15 mouse cellular contexts compared by ENCODE assay signal in genomic region chr4:154640443-154641295, GRCm38 (mm10). TPM values are rescaled to one million over a fixed set of nuclear protein-coding genes. Genes with fewer than 3 reads are reported as not detected.
DNase-seq lines count a peak whose midpoint lies in the region; ATAC-seq lines count a peak whose summit lies in the region.
"Had no signal": no experiment of that assay in that cellular context is flagged by ENCODE, and none has a peak within 500 bp of the region (broad histone marks: within the 10 kb centered on the region; RNA-seq: fewer than 3 reads in every experiment).

No protein-coding gene starts in this region.

- no peak for DNase-seq in heart, adult 11 months
- no peak for DNase-seq in lung, postnatal 14 days
- DNase-seq in forebrain, embryonic 11.5 days (ENCODE audit: low spot score): no peak
- DNase-seq in cerebellum, adult 9-10 months: no peak
- no peak for DNase-seq in cerebellum, adult 9-11 months
- DNase-seq: adrenal gland, postnatal 36 days; cerebellum, adult 2 months; heart, postnatal 14 days; spleen, adult 18-20 months; thymus, adult 18-20 months had no signal

- peaks cover 19 to 26% of the 10 kb centered on the region in 2 experiments for H3K4me1 ChIP-seq in heart, embryonic 14.5 days (ENCODE audit: control insufficient read depth in 2 of 2, insufficient read depth in 2 of 2, low read length in 2 of 2)
- H3K4me1 ChIP-seq in lung, embryonic 16.5 days (replicated peaks; ENCODE audit: control insufficient read depth, insufficient read depth, low read length): peaks cover 6% of the 10 kb centered on the region; the same call in 1 of the 2 replicates
- peaks cover 20% of the 10 kb centered on the region for H3K4me1 ChIP-seq in forebrain, embryonic 11.5 days (replicated peaks; ENCODE audit: control insufficient read depth, insufficient read depth, low read length)
- peaks cover 61% of the 10 kb centered on the region for H3K4me1 ChIP-seq in limb, embryonic 13.5 days

- no peak for ATAC-seq in heart, embryonic 14.5 days (ENCODE audit: insufficient number of reproducible peaks, insufficient read depth, low FRiP score, low read depth)
- ATAC-seq in lung, embryonic 16.5 days (ENCODE audit: low read depth): no peak
- ATAC-seq in forebrain, embryonic 11.5 days (replicated peaks; ENCODE audit: low FRiP score): no peak
- no peak for ATAC-seq in limb, embryonic 13.5 days (ENCODE audit: low FRiP score, low read depth)
- ATAC-seq: liver, embryonic 12.5 days had no signal

- peaks cover 4% of the 10 kb centered on the region; the same call in 1 of the 2 replicates for H3K9me3 ChIP-seq in heart, embryonic 14.5 days (ENCODE audit: control insufficient read depth, low read length)
- H3K9me3 ChIP-seq in lung, embryonic 16.5 days (ENCODE audit: control insufficient read depth, low read length): no peaks in the 10 kb centered on the region
- no peaks in the 10 kb centered on the region; the same call in 1 of the 2 replicates for H3K9me3 ChIP-seq in forebrain, embryonic 11.5 days (ENCODE audit: control insufficient read depth, low read length)
- peaks cover 4% of the 10 kb centered on the region; the same call in 1 of the 2 replicates for H3K9me3 ChIP-seq in limb, embryonic 13.5 days
- H3K9me3 ChIP-seq: liver, embryonic 12.5 days had no signal

- H3K36me3 ChIP-seq in heart, embryonic 14.5 days (ENCODE audit: control insufficient read depth, insufficient read depth, low read length): no peaks in the 10 kb centered on the region
- no peaks in the 10 kb centered on the region for H3K36me3 ChIP-seq in lung, embryonic 16.5 days (ENCODE audit: control insufficient read depth, insufficient read depth, low read length)
- H3K36me3 ChIP-seq in forebrain, embryonic 11.5 days (ENCODE audit: control insufficient read depth, insufficient read depth, low read length): no peaks in the 10 kb centered on the region
- 0 out of 2 replicates have a peak, but pooled peaks cover 2% of the 10 kb centered on the region for H3K36me3 ChIP-seq in limb, embryonic 13.5 days
- H3K36me3 ChIP-seq: liver, embryonic 12.5 days had no signal

- peak overlapping the region; percentile 57; the same call in 1 of the 2 replicates for H3K4me2 ChIP-seq in heart, embryonic 14.5 days (ENCODE audit: low read length)
- peak overlapping the region; percentile 30; the same call in 1 of the 2 replicates for H3K4me2 ChIP-seq in lung, embryonic 16.5 days (ENCODE audit: low read depth, low read length)
- peak overlapping the region; percentile 93 for H3K4me2 ChIP-seq in forebrain, embryonic 11.5 days (ENCODE audit: low read depth, low read length, severe bottlenecking)
- peak overlapping the region; percentile 91 for H3K4me2 ChIP-seq in limb, embryonic 13.5 days (replicated peaks)

- H3K9ac ChIP-seq in heart, embryonic 14.5 days (ENCODE audit: low read length): peak overlapping the region; percentile 53; the same call in 1 of the 2 replicates
- H3K9ac ChIP-seq in lung, embryonic 16.5 days (ENCODE audit: low read length): no peak overlapping the region; the same call in 1 of the 2 replicates
- peak overlapping the region; percentile 52; the same call in 1 of the 2 replicates for H3K9ac ChIP-seq in forebrain, embryonic 11.5 days (ENCODE audit: low read length)
- H3K9ac ChIP-seq in limb, embryonic 13.5 days: peak overlapping the region; percentile 100
- H3K9ac ChIP-seq: liver, embryonic 12.5 days had no signal

- H3K27me3 ChIP-seq in heart, embryonic 14.5 days (ENCODE audit: control insufficient read depth, insufficient read depth, low read length): peaks cover 51% of the 10 kb centered on the region
- H3K27me3 ChIP-seq in lung, embryonic 16.5 days (ENCODE audit: control insufficient read depth, insufficient read depth, low read depth, low read length): peaks cover 71% of the 10 kb centered on the region
- H3K27me3 ChIP-seq in forebrain, embryonic 11.5 days (ENCODE audit: control insufficient read depth, insufficient read depth, low read length): peaks cover 53% of the 10 kb centered on the region
- peaks cover 50% of the 10 kb centered on the region for H3K27me3 ChIP-seq in limb, embryonic 13.5 days

- 26% methylated on average over 20 of the region's 20 CpGs for WGBS in heart, embryonic 14.5 days
- WGBS in lung, embryonic 16.5 days: 18% methylated on average over 20 of the region's 20 CpGs
- WGBS in forebrain, embryonic 11.5 days: 2% methylated on average over 20 of the region's 20 CpGs
- WGBS in limb, embryonic 13.5 days: 6% methylated on average over 20 of the region's 20 CpGs

- H3K27ac ChIP-seq in heart, embryonic 14.5 days (replicated peaks in 1 of 2; ENCODE audit: control insufficient read depth in 1 of 2, insufficient read depth in 1 of 2, low read depth in 2 of 2, low read length in 2 of 2): no peak overlapping the region
- no peak overlapping the region for H3K27ac ChIP-seq in lung, embryonic 16.5 days (ENCODE audit: low read length)
- H3K27ac ChIP-seq in forebrain, embryonic 11.5 days (ENCODE audit: low read depth, low read length): no peak overlapping the region
- H3K27ac ChIP-seq in limb, embryonic 13.5 days: peak overlapping the region; percentile 99
- H3K27ac ChIP-seq: liver, embryonic 12.5 days had no signal

- H3K4me3 ChIP-seq in heart, embryonic 14.5 days (ENCODE audit: control insufficient read depth in 1 of 2, insufficient read depth in 1 of 2, low read depth in 1 of 2, low read length in 2 of 2): no peak overlapping the region
- no peak overlapping the region for H3K4me3 ChIP-seq in lung, embryonic 16.5 days (ENCODE audit: low read length)
- peak overlapping the region; percentile 11 for H3K4me3 ChIP-seq in forebrain, embryonic 11.5 days (ENCODE audit: low read depth, low read length)
- H3K4me3 ChIP-seq in limb, embryonic 13.5 days: peak overlapping the region; percentile 86
- H3K4me3 ChIP-seq: liver, embryonic 12.5 days had no signal

RNA-seq across cellular contexts. Expression of gene Prdm16, which starts 4.0 kb away (rescaled TPM):
- polyA plus RNA-seq in heart, embryonic 14.5 days (2014; fragmentation: Nextera tagmentation; extraction: Ambion mirVana): 18.1 and 19.5 TPM in 2 replicates
- polyA plus RNA-seq in lung, embryonic 16.5 days (2015; fragmentation: Nextera tagmentation; extraction: Ambion mirVana): 25.2 and 27.9 TPM in 2 replicates
- polyA plus RNA-seq in forebrain, embryonic 11.5 days (2014; fragmentation: Nextera tagmentation; extraction: Ambion mirVana): 44.7 and 49.3 TPM in 2 replicates
- 58.8 and 64.5 TPM in 2 replicates for polyA plus RNA-seq in limb, embryonic 13.5 days (2015; fragmentation: Nextera tagmentation; extraction: Ambion mirVana)

RNA-seq across cellular contexts. Expression of gene Actrt2, which starts 27.0 kb away (rescaled TPM):
- not detected in 2 replicates for polyA plus RNA-seq in heart, embryonic 14.5 days (2014; fragmentation: Nextera tagmentation; extraction: Ambion mirVana)
- not detected in 2 replicates for polyA plus RNA-seq in lung, embryonic 16.5 days (2015; fragmentation: Nextera tagmentation; extraction: Ambion mirVana)
- polyA plus RNA-seq in forebrain, embryonic 11.5 days (2014; fragmentation: Nextera tagmentation; extraction: Ambion mirVana): not detected in 2 replicates
- polyA plus RNA-seq in limb, embryonic 13.5 days (2015; fragmentation: Nextera tagmentation; extraction: Ambion mirVana): not detected in 2 replicates
- polyA plus RNA-seq: cerebellum, adult 2 months; large intestine, adult 2 months; liver, embryonic 12.5 days had no signal

Comparison
In these comparisons a context has a peak if more than half of its experiments do, and no peak if none do; other contexts are left out.
1. H3K4me2 ChIP-seq: peak in every context shown above with its lines; median percentile 93 in forebrain, embryonic 11.5 days; 91 in limb, embryonic 13.5 days; 57 in heart, embryonic 14.5 days; 30 in lung, embryonic 16.5 days.
2. H3K4me3 ChIP-seq: peak in forebrain, embryonic 11.5 days (single experiment) and limb, embryonic 13.5 days (single experiment); none in heart, embryonic 14.5 days (0 of 2) and lung, embryonic 16.5 days (single experiment).